Mouse (Mus musculus) Patski (cell line): ENCODE measurements around the gene Nedd9. TPM values are rescaled to one million over a fixed set of nuclear protein-coding genes. Genes with fewer than 3 reads are reported as not detected.
A peak's percentile ranks its signal among the peaks of the same experiment; 100 is the strongest.
"Not testable (repeated sequence)": the region's sequence is repeated elsewhere in the genome, so short reads cannot be mapped to it uniquely, and the experiment has no call there.

Experiments used
- ATAC-seq: fragments of 100-300 bp; one replicate; pipeline ENCODE4 v1.8.0; 2021
- CTCF ChIA-PET: fragments of 350-600 bp; sonication (Branson Sonifier 250); formaldehyde crosslinking; loops from one replicate; lab custom pipeline; 2022; ENCODE audit warnings: inconsistent platforms; lab: Charles Lee
- POLR2A ChIA-PET: fragments of 350-600 bp; sonication (Branson Sonifier 250); formaldehyde crosslinking; loops from one replicate; lab custom pipeline; 2022; ENCODE audit warnings: antibody characterized with exemption, inconsistent platforms; lab: Charles Lee
- DNase-seq: peaks from one replicate; pipeline ENCODE4 v3.0.0-alpha.2; 2011; ENCODE audit warnings: low read depth, low spot score
- H3K27me3 ChIP-seq: fragments of 371-371 bp; one replicate; pipeline ENCODE4 v1.5.1; 2021
- CTCF ChIP-seq: fragments of 100-300 bp; IDR thresholded peaks from one replicate; pipeline ENCODE4 v1.5.1; 2021
- in situ Hi-C: fragments of 300-500 bp; cut with MboI; formaldehyde crosslinking; loops from 3 replicates; pipeline ENCODE4 v1.11.1; 2018; ENCODE audit warnings: low pct_unique_long_range_greater_than_20kb, mixed read lengths
- polyA plus RNA-seq: library from polyadenylated mRNA; unstranded; gene quantifications from one replicate; pipeline ENCODE4 v1.2.3, GENCODE M21; 2021

Nedd9 gene
- polyA plus RNA-seq, 1 experiment from 2014 or later: 21.2 TPM

DNA sequence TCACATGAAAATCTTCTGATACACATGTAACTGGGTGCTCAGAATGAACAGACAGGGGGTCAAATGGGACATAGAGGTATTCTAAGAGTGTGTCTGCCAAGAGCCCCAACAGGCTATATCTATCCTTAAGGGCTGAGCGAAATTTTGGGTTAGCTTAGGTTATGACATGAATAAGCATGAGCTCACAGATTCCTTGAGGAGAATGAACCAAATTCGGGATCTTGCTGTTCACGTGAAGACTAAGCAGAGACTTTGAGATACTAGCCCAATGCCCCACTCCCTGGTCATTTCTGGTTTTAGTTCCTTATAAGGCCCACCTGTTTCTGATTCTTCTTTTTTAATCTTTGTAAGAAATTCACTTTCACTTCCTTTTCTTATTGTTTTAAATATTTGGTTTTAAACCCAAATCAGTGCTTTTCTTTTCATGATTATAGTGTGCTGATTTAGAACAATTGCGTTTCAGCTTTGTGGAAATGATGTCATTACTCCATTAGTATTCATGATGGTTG, 195.6 kb downstream of the Nedd9 start:
- DNase-seq: no peak
- ChIA-PET CTCF (interaction anchor here (3.0 kb wide), 1 partner anchor 11 kb away, joined by 11 read pairs; no protein-coding TSS in a partner anchor), POLR2A (no interaction called here)
- TF ChIP-seq CTCF: no peak
- in situ Hi-C loops: loop anchor here (25.0 kb wide), 1 partner anchor 971 kb away; no protein-coding TSS in a partner anchor
- peaks cover 10% of the 10 kb centered on the region for H3K27me3 ChIP-seq
- ATAC-seq: no peak

DNA sequence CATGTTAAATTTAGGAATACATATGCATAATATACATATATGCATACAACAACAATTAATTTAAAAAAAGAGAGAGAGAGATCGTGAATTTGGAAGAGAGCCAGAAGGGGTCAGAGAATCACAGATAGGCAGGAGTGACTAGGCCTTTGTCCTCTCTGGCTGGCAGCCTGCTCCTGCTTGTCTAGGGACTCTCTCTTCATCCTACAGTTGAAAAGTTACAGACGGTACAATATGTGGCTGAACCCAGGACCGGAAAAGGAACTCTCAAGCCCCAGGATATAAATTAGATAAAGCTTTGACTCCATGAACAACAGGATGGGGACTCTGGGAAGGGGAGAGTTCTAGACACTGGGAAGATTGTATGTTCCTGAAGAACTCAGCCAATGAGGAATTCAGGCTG, 200.9 kb downstream of the Nedd9 start:
- CTCF ChIA-PET: interaction anchor here (1.4 to 4.3 kb wide), 3 partner anchors 9 to 288 kb away, joined by 3 to 18 read pairs (median 3); no protein-coding TSS in a partner anchor
- in situ Hi-C loops: loop anchor here (5.0 to 25.0 kb wide), 3 partner anchors 286 to 976 kb away; no protein-coding TSS in a partner anchor
- POLR2A ChIA-PET: interaction anchor here (1.4 kb wide), 1 partner anchor 354 kb away, joined by 3 read pairs; no protein-coding TSS in a partner anchor
- TF ChIP-seq CTCF: no peak
- ATAC-seq (no peak), DNase-seq (no peak)
- H3K27me3 ChIP-seq: peaks cover 5% of the 10 kb centered on the region

DNA sequence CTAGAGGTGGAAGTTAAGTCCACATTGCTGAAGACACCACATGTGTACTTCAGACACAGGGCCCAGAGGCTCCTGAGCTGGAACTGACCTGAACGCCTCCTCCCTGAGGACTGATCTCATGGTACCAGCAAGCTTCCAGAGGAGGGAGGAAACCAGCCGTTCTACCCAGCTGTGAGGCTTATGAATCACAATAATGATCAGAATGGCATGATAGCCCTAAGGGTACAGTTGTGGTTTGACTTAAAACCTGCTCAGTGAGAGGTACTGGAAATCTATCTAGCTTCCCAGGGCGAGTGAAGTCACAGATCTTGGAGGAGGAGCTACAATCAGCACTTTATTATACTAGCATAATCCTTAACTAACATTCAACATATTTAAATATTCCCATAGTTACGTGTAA, 201.7 kb downstream of the Nedd9 start:
- DNase-seq (peak; percentile 49), ATAC-seq (peak; percentile 51)
- in situ Hi-C loops: loop anchor here (5.0 to 25.0 kb wide), 3 partner anchors 287 to 977 kb away; no protein-coding TSS in a partner anchor
- CTCF ChIA-PET: interaction anchor here (1.0 to 4.3 kb wide), 5 partner anchors 8 to 289 kb away, joined by 3 to 18 read pairs (median 3); partner anchors contain the start of gene Gm17364
- POLR2A ChIA-PET: interaction anchor here (1.4 kb wide), 1 partner anchor 354 kb away, joined by 3 read pairs; no protein-coding TSS in a partner anchor
- TF ChIP-seq CTCF: no peak
- H3K27me3 ChIP-seq: no peaks in the 10 kb centered on the region

DNA sequence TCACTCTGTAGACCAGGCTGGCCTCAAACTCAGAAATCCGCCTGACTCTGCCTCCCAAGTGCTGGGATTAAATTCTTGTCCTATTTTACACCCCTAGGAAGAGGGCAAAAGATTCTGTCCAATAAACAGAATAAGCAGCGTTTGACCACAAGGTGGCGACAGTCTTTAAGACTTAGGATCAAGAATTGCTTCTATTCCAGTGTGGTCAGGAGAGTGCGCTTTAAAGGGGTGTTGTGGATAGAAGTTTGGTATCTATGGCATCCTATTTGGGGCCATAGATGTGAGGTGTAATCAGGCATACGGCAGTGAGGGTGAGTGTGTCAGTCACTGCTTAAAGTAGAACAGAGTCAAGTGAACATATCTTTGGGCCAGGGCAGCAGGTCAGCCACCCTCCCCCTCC, 203.9 kb downstream of the Nedd9 start:
- no peak for ATAC-seq
- in situ Hi-C loops: loop anchor here (25.0 kb wide), 1 partner anchor 979 kb away; no protein-coding TSS in a partner anchor
- DNase-seq: no peak
- ChIA-PET POLR2A (no interaction called here), CTCF (interaction anchor here (0.9 to 1.4 kb wide), 6 partner anchors 19 to 292 kb away, joined by 3 to 6 read pairs (median 3); no protein-coding TSS in a partner anchor)
- peak; percentile 83 for TF ChIP-seq CTCF
- no peaks in the 10 kb centered on the region for H3K27me3 ChIP-seq

DNA sequence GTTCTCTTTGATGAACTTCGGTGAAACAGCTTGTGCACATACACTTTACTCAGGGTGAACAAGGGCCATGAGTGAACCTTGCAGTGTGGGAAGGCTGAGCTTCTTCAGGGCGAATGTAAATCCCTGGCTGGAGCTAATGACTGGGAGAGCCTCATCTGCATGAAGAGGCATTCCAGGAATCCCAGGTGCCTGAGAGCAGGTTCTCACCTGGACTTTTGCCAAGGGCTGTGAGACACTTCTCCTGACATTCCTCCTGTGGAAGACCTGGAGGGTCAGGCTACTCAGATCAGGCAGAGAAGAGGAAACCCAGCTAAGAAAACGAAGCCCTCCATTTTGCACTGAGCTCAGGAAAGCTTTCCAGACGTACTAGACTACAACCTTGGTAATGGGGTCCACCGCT, 206.5 kb downstream of the Nedd9 start:
- ATAC-seq (no peak), DNase-seq (no peak)
- H3K27me3 ChIP-seq: no peaks in the 10 kb centered on the region
- in situ Hi-C loops: loop anchor here (25.0 kb wide), 1 partner anchor 982 kb away; no protein-coding TSS in a partner anchor
- no peak for TF ChIP-seq CTCF
- ChIA-PET POLR2A (no interaction called here), CTCF (interaction anchor here (1.0 kb wide), 1 partner anchor 22 kb away, joined by 3 read pairs; no protein-coding TSS in a partner anchor)

DNA sequence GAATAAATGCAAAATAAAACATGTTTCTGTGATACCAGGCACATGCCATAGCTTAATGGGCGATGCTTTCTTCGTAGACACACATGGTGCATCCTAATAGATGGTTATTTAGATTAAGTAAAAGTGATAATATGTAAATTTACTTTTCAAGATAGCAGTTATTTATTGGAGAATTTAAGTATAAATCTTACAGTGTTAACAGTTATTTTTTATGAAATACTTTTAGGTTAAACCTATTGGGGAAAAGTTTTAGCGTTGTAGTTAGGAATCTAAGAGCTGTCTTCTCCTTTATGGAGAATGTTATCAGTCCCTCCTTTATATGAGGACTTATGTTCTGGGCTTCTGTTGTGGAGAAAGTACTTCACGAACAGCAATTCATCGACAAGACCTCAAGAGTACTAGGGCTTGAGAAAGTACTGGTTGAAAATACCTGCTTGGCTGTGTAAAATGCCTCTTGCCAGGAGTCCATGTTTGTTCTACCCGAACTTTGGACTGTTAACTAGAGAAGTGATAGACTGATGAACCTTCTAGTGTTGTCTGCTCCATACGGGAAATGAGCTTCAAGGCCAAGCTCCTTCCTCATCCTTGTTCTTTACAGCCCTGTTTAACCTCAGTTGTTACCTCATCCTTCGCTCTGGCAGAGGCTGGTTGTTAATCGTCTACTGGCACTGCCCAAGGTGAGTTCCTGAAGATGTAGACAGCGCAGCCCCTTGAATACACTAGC, 213.1 kb downstream of the Nedd9 start, which contains the start of gene Gm17364:
TSS of gene Gm17364 (minus strand) at position 51 of the 724 bp plus-strand sequence.
- POLR2A ChIA-PET: no interaction called here
- no peak for ATAC-seq
- no peak for TF ChIP-seq CTCF
- in situ Hi-C loops: no loop called here
- CTCF ChIA-PET: interaction anchor here (1.0 to 1.1 kb wide), 2 partner anchors 7 to 11 kb away, joined by 3 read pairs; no protein-coding TSS in a partner anchor
- no peak for DNase-seq
- H3K27me3 ChIP-seq: no peaks in the 10 kb centered on the region

DNA sequence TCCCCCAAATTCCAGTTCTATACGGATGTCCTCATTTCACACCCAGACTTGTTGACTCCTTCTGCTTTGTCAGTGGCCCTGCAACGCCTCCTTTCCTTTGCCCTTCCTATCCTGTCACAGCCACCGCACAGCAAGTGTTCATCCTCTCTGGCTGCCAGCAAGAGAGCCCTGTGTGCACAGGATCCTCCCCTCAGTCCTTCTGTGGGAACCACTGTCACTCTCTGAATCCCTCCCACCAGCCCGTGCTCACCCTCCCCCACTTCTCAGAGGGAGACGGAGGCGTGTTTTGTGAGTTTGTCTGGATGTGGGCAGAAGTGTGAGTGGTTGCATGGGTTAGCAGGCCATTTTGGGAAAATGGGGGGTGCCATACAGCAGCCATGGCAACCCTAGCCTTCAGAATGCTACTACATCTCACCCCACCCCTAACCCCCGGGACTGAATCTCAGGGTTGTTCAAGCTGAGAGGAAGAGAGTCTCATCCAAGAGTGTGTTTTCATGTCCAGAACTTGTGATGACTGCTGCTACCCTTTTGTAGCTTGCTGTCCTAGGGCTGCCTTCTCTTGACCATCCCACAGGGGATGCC, 219.2 kb downstream of the Nedd9 start:
- no peak for ATAC-seq
- no peaks in the 10 kb centered on the region for H3K27me3 ChIP-seq
- CTCF ChIA-PET: interaction anchor here (1.3 kb wide), 1 partner anchor 7 kb away, joined by 3 read pairs; no protein-coding TSS in a partner anchor
- POLR2A ChIA-PET: no interaction called here
- no peak for TF ChIP-seq CTCF
- in situ Hi-C loops: no loop called here
- DNase-seq: no peak

DNA sequence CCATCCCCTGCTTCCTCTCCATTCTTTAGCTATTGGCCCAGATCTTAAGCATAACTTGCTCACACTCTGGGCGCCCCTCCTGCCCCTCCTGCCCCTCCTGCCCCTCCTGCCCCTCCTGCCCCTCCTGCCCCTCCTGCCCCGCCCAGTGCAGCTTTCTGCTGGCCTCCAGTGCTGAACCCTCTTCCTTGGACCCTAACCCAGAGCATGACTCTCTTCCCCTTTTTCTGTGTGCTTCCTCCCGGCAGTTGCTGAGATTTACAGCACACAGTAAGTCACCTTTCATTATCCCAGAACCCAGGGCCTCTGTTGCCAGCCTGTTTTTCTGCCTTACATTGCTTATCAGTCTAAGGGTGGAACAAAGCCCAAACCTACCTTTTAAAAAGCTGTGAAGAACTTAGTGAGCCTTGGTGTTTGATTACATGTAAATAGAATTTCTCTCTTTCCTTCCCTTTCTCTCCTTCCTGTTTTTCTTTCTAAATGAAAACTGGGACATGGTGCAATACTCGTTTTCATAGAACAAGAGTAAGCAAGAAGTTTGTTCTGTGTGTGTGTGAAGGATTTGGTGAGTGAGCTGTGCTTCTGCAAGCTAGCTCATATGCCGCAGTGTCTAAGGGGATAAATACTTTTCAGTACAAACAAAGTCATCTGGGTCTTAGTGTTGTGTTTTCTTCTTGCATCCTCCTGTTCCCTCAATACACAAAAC, 223.7 kb downstream of the Nedd9 start:
- H3K27me3 ChIP-seq: no peaks in the 10 kb centered on the region
- ChIA-PET POLR2A (no interaction called here), CTCF (interaction anchor here (1.9 kb wide), 1 partner anchor 10 kb away, joined by 7 read pairs; no protein-coding TSS in a partner anchor)
- no peak for ATAC-seq
- DNase-seq: no peak
- no peak for TF ChIP-seq CTCF
- in situ Hi-C loops: no loop called here

DNA sequence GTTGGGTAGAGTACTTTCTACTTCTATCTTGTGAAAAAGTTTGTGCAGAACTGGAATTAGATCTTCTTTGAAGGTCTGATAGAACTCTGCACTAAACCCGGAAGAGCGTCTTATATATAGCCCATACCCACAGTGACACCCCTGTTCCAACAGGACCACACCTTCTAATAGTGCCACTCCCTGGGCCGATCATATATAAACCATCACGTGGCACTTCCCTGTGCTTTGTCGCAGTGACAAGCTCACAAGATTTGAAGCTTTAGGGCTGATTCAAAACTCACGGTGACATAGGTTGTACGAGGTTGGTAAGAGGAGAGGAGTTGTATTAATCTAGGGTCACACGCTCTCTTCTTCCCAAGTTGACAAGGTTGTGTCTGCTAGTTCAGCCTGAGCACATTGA, 225.5 kb downstream of the Nedd9 start:
- DNase-seq, H3K27me3 ChIP-seq, POLR2A ChIA-PET, CTCF ChIA-PET, in situ Hi-C loops, ATAC-seq: not testable (repeated sequence)

Other genes starting within 250 kb of the Nedd9 start
- 10.8 TPM for gene Smim13, start 237.5 kb downstream of the Nedd9 start, polyA plus RNA-seq
- gene Gm17364, start 213.4 kb downstream of the Nedd9 start, polyA plus RNA-seq: not detected
- 8.6 TPM for gene Tmem170b, start 118.5 kb upstream of the Nedd9 start, polyA plus RNA-seq